Mouse (Mus musculus) CH12.LX (cell line): Measurements from ENCODE around the gene Kank4. TPM values are rescaled to one million over a fixed set of nuclear protein-coding genes. Genes with fewer than 3 reads are reported as not detected.

Experiments used
- DNase-seq: peaks from one replicate; pipeline ENCODE4 v3.0.0-alpha.2; 2013; ENCODE audit errors: extremely low read depth
- H3K27ac ChIP-seq: 2 replicates; pipeline ENCODE4 v1.5.1; 2012; ENCODE audit warnings: low read depth, mild to moderate bottlenecking, control low read depth, moderate library complexity; ENCODE audit not compliant: insufficient read depth
- H3K27me3 ChIP-seq: replicated peaks from 2 replicates; pipeline ENCODE3; 2012; ENCODE audit warnings: inconsistent platforms
- H3K36me3 ChIP-seq, 2 experiments: replicated peaks in 1 of 2; 2 replicates each; pipeline versions ENCODE3 to v1.6.1; 2012; ENCODE audit warnings: inconsistent platforms in 1 of 2, low read length in 1 of 2, mild to moderate bottlenecking in 1 of 2, mixed read lengths in 1 of 2, moderate library complexity in 1 of 2; ENCODE audit not compliant: control insufficient read depth in 1 of 2, insufficient read depth in 1 of 2
- H3K4me1 ChIP-seq, 2 experiments: 2 replicates each; pipeline ENCODE4 v1.6.1; 2012; ENCODE audit warnings: inconsistent platforms in 1 of 2, moderate library complexity in 1 of 2; ENCODE audit not compliant: insufficient read depth in 2 of 2, control insufficient read depth in 1 of 2
- H3K4me2 ChIP-seq: 2 replicates; pipeline ENCODE4 v1.6.1; 2012; ENCODE audit warnings: low read depth, mild to moderate bottlenecking, control low read depth; ENCODE audit not compliant: poor library complexity, insufficient read depth, severe bottlenecking
- H3K4me3 ChIP-seq, 3 experiments: fragments of 150-350 bp in 1 of 3; sonication (generic) in 1 of 3; replicated peaks in 1 of 3; 2 replicates each; pipeline versions ENCODE3 to v1.5.1; 2011 to 2012; ENCODE audit warnings: low read depth in 2 of 3, low read length in 2 of 3, mild to moderate bottlenecking in 2 of 3, moderate library complexity in 2 of 3, control low read depth in 1 of 3, improper control_type of control experiment in 1 of 3, inconsistent platforms in 1 of 3, mixed read lengths in 1 of 3; ENCODE audit not compliant: poor library complexity in 1 of 3
- H3K79me2 ChIP-seq: replicated peaks from 2 replicates; pipeline ENCODE4 v1.6.1; 2012; ENCODE audit warnings: mild to moderate bottlenecking, moderate library complexity; ENCODE audit not compliant: control insufficient read depth, poor library complexity, insufficient read depth, severe bottlenecking; ENCODE audit errors: extremely low read depth
- H3K9ac ChIP-seq: 2 replicates; pipeline ENCODE4 v1.6.1; 2012; ENCODE audit warnings: low read depth, mild to moderate bottlenecking, control low read depth, moderate library complexity; ENCODE audit not compliant: insufficient read depth
- H3K9me3 ChIP-seq: replicated peaks from 2 replicates; pipeline ENCODE3; 2012; ENCODE audit warnings: low read length, inconsistent platforms, mixed read lengths
- BHLHE40 ChIP-seq: IDR thresholded peaks from 2 replicates; pipeline ENCODE4 v1.6.1; 2011; ENCODE audit warnings: mild to moderate bottlenecking, low read depth, low read length, improper control_type of control experiment
- E2F4 ChIP-seq: IDR thresholded peaks from 2 replicates; pipeline ENCODE4 v1.6.1; 2011; ENCODE audit warnings: low read depth, low read length, improper control_type of control experiment; ENCODE audit not compliant: insufficient replicate concordance
- ELF1 ChIP-seq: IDR thresholded peaks from 2 replicates; pipeline ENCODE4 v1.6.1; 2014; ENCODE audit warnings: low read depth, mild to moderate bottlenecking, inconsistent platforms, low read length, improper control_type of control experiment
- HCFC1 ChIP-seq: IDR thresholded peaks from 2 replicates; pipeline ENCODE4 v1.6.1; 2012; ENCODE audit warnings: low read depth, mild to moderate bottlenecking, inconsistent platforms, low read length, improper control_type of control experiment
- IRF4 ChIP-seq: IDR thresholded peaks from 2 replicates; pipeline ENCODE4 v1.6.1; 2014; ENCODE audit warnings: low read depth, mild to moderate bottlenecking, inconsistent platforms, low read length, improper control_type of control experiment
- JUND ChIP-seq: conservative IDR thresholded peaks from 2 replicates; pipeline ENCODE4 v1.6.1; 2011; ENCODE audit warnings: low read depth, low read length, improper control_type of control experiment
- MAFK ChIP-seq: IDR thresholded peaks from 2 replicates; pipeline ENCODE4 v1.6.1; 2011; ENCODE audit warnings: low read length, improper control_type of control experiment; ENCODE audit not compliant: insufficient replicate concordance
- MAX ChIP-seq: IDR thresholded peaks from 2 replicates; pipeline ENCODE4 v1.6.1; 2011; ENCODE audit warnings: low read length, improper control_type of control experiment
- MAZ ChIP-seq: IDR thresholded peaks from 2 replicates; pipeline ENCODE4 v1.6.1; 2012; ENCODE audit warnings: low read depth, mild to moderate bottlenecking, inconsistent platforms, low read length, improper control_type of control experiment, moderate library complexity
- MXI1 ChIP-seq: IDR thresholded peaks from 2 replicates; pipeline ENCODE4 v1.6.1; 2011; ENCODE audit warnings: mild to moderate bottlenecking, low read depth, low read length, improper control_type of control experiment
- NELFE ChIP-seq: IDR thresholded peaks from 2 replicates; pipeline ENCODE4 v1.6.1; 2011; ENCODE audit warnings: low read depth, low read length, improper control_type of control experiment
- NRF1 ChIP-seq: IDR thresholded peaks from 2 replicates; pipeline ENCODE4 v1.6.1; 2014; ENCODE audit warnings: low read depth, mild to moderate bottlenecking, inconsistent platforms, low read length, improper control_type of control experiment, moderate library complexity
- PAX5 ChIP-seq: IDR thresholded peaks from 2 replicates; pipeline ENCODE4 v1.6.1; 2012; ENCODE audit warnings: low read length, inconsistent platforms, mixed read lengths
- POLR2AphosphoS2 ChIP-seq: IDR thresholded peaks from 2 replicates; pipeline ENCODE4 v1.6.1; 2011; ENCODE audit warnings: low read depth, low read length, improper control_type of control experiment
- SMC3 ChIP-seq: IDR thresholded peaks from 2 replicates; pipeline ENCODE4 v1.6.1; 2011; ENCODE audit warnings: low read depth, low read length, improper control_type of control experiment
- TBP ChIP-seq: conservative IDR thresholded peaks from 2 replicates; pipeline ENCODE4 v1.6.1; 2011; ENCODE audit warnings: low read depth, low read length, improper control_type of control experiment
- TCF12 ChIP-seq: IDR thresholded peaks from 2 replicates; pipeline ENCODE4 v1.6.1; 2014; ENCODE audit warnings: low read depth, mild to moderate bottlenecking, inconsistent platforms, low read length, improper control_type of control experiment
- UBTF ChIP-seq: IDR thresholded peaks from 2 replicates; pipeline ENCODE4 v1.6.1; 2012; ENCODE audit warnings: low read depth, mild to moderate bottlenecking, inconsistent platforms, low read length, improper control_type of control experiment, moderate library complexity
- USF1 ChIP-seq: IDR thresholded peaks from 2 replicates; pipeline ENCODE4 v1.6.1; 2014; ENCODE audit warnings: low read depth, mild to moderate bottlenecking, inconsistent platforms, low read length, improper control_type of control experiment
- ZC3H11A ChIP-seq: IDR thresholded peaks from 2 replicates; pipeline ENCODE4 v1.6.1; 2012; ENCODE audit warnings: low read depth, mild to moderate bottlenecking, inconsistent platforms, low read length, improper control_type of control experiment
- ZKSCAN1 ChIP-seq: IDR thresholded peaks from 2 replicates; pipeline ENCODE4 v1.6.1; 2012; ENCODE audit warnings: low read depth, inconsistent platforms, low read length, improper control_type of control experiment, borderline replicate concordance
- ZMIZ1 ChIP-seq: IDR thresholded peaks from 2 replicates; pipeline ENCODE4 v1.6.1; 2012; ENCODE audit warnings: low read depth, mild to moderate bottlenecking, inconsistent platforms, low read length, improper control_type of control experiment
- ZNF384 ChIP-seq: IDR thresholded peaks from 2 replicates; pipeline ENCODE4 v1.6.1; 2012; ENCODE audit warnings: low read depth, low read length, improper control_type of control experiment, inconsistent platforms
- dilution Hi-C: fragments of 300-500 bp; cut with MboI; formaldehyde crosslinking; loops from 2 replicates; pipeline ENCODE4 v1.14.3; 2020; ENCODE audit warnings: low sequenced_read_pairs; ENCODE audit not compliant: extremely low pct_unique_long_range_greater_than_20kb, extremely low pct_ligation_motif_present
- in situ Hi-C: fragments of 300-500 bp; cut with MboI; formaldehyde crosslinking; loops from 3 replicates; pipeline ENCODE4 v1.14.3; 2019; ENCODE audit warnings: low sequenced_read_pairs, low pct_ligation_motif_present, low pct_unique_long_range_greater_than_20kb, mixed read lengths
- polyA plus RNA-seq: library from polyadenylated mRNA; unstranded; fragments of >175 nt; gene quantifications from 2 replicates; pipeline ENCODE4 v1.2.1, GENCODE M21; 2012; ENCODE audit warnings: low read depth; ENCODE audit not compliant: insufficient read length
- total RNA-seq, 2 experiments: library from RNA; depleted of rRNA; stranded (reverse); fragments of 300-350 nt in 1 of 2; fragments of >200 nt in 1 of 2; gene quantifications; 2 replicates each; pipeline ENCODE4 v1.2.3; 2012 to 2014

Gene Kank4
- total and polyA plus RNA-seq, 3 experiments = not detected

DNA sequence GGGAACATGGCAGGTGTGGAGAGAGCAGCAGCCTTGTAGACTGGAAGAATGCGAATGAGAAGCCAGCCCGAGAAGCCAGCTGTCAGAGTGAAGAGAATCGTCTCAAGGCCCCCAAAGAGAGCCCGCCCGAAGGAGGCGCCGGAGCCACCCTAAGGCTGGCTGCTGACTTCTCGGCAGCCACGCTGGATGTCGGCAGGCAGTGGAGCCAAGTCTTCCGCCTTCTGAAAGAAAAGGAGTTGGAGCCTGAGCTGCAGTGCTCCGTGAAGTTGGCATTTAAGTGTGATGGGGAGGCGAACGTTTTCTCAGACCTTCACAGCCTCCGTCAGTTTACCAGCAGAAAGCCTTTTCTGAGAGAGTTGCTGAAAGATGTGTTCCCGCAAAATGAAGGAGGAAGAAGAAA lies 83.7 kb downstream of the Kank4 start:
- no peak overlapping the region for H3K4me2 ChIP-seq
- no peaks in the 10 kb centered on the region for H3K79me2 ChIP-seq
- no peak overlapping the region for H3K4me3 ChIP-seq
- H3K9ac ChIP-seq = no peak overlapping the region
- no peaks in the 10 kb centered on the region for H3K4me1 ChIP-seq
- no peak for DNase-seq
- dilution Hi-C loops = no loop called here
- TF ChIP-seq HCFC1 (no peak), SMC3 (no peak), NELFE (no peak), BHLHE40 (no peak), ZNF384 (no peak), MXI1 (no peak), JUND (no peak), E2F4 (no peak), MAZ (no peak)
- H3K36me3 ChIP-seq = no peaks in the 10 kb centered on the region
- no peak overlapping the region for H3K27ac ChIP-seq
- in situ Hi-C loops = no loop called here
- H3K27me3 ChIP-seq = no peaks in the 10 kb centered on the region
- H3K9me3 ChIP-seq = peaks cover 73% of the 10 kb centered on the region

DNA sequence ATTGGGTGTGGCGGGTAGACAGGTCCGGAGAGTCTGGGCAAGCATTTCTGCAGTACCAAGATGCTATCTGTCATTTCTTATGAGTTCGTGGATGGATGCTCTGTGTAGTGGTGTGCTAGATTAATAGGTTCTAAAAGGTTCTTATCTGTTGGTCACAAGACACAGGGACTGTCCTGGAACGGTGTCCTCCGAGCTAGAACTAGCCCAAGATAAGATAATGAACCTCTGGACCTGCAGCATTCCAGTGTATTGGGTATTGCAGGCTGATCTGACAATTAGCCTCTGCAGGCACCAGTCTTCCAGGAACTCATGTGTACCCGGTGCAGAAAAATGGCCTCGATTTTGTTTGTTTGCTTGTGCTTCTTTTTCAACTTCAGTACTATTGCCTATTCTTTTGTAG lies 88.6 kb downstream of the Kank4 start:
- no peak overlapping the region for H3K27ac ChIP-seq
- H3K4me3 ChIP-seq = no peak overlapping the region
- H3K4me2 ChIP-seq = no peak overlapping the region
- H3K79me2 ChIP-seq = no peaks in the 10 kb centered on the region
- TF ChIP-seq ZMIZ1 (no peak), TBP (no peak), ZKSCAN1 (no peak), ZC3H11A (no peak), BHLHE40 (no peak), UBTF (no peak), MAX (no peak), MAFK (no peak), IRF4 (no peak), ELF1 (no peak), PAX5 (no peak), TCF12 (no peak), NRF1 (no peak), POLR2AphosphoS2 (no peak), USF1 (no peak)
- H3K36me3 ChIP-seq = no peaks in the 10 kb centered on the region
- in situ Hi-C loops = no loop called here
- H3K9me3 ChIP-seq = peaks cover 68% of the 10 kb centered on the region
- H3K27me3 ChIP-seq = no peaks in the 10 kb centered on the region
- no peak for DNase-seq
- H3K4me1 ChIP-seq = no peaks in the 10 kb centered on the region
- dilution Hi-C loops = no loop called here
- no peak overlapping the region for H3K9ac ChIP-seq
